Mouse (Mus musculus) ES-Bruce4 (cell line): Measurements from ENCODE around the gene Wdsub1. TPM values are rescaled to one million over a fixed set of nuclear protein-coding genes. Genes with fewer than 3 reads are reported as not detected.

Experiments used
- H3K27ac ChIP-seq: 2 replicates; pipeline ENCODE4 v1.5.1; 2012; ENCODE audit warnings: low read length, inconsistent platforms; ENCODE audit not compliant: insufficient read depth
- H3K27me3 ChIP-seq: 2 replicates; pipeline ENCODE4 v1.6.1; 2012; ENCODE audit warnings: mild to moderate bottlenecking, low read length, inconsistent platforms; ENCODE audit not compliant: control insufficient read depth, poor library complexity, insufficient read depth, severe bottlenecking
- H3K36me3 ChIP-seq: 2 replicates; pipeline ENCODE4 v1.6.1; 2012; ENCODE audit warnings: inconsistent platforms, mild to moderate bottlenecking, low read length, moderate library complexity; ENCODE audit not compliant: control insufficient read depth, poor library complexity, insufficient read depth, severe bottlenecking
- H3K4me1 ChIP-seq: one replicate; pipeline ENCODE4 v1.8.1; 2011; ENCODE audit warnings: low read length; ENCODE audit not compliant: control insufficient read depth, insufficient read depth
- H3K4me3 ChIP-seq: 2 replicates; pipeline ENCODE4 v1.5.1; 2011; ENCODE audit warnings: low read depth, mild to moderate bottlenecking, low read length
- H3K9ac ChIP-seq: 2 replicates; pipeline ENCODE4 v1.6.1; 2012; ENCODE audit warnings: low read depth, mild to moderate bottlenecking, inconsistent platforms; ENCODE audit not compliant: poor library complexity, severe bottlenecking
- H3K9me3 ChIP-seq: replicated peaks from 2 replicates; pipeline ENCODE4 v1.6.1; 2012; ENCODE audit warnings: mild to moderate bottlenecking, low read length, inconsistent platforms; ENCODE audit not compliant: control insufficient read depth, poor library complexity, insufficient read depth, severe bottlenecking
- CTCF ChIP-seq: IDR thresholded peaks from one replicate; pipeline ENCODE4 v1.8.1; 2011; ENCODE audit warnings: low read depth, low read length
- EP300 ChIP-seq: IDR thresholded peaks from 2 replicates; pipeline ENCODE4 v1.6.1; 2011; ENCODE audit warnings: low read depth, low read length; ENCODE audit not compliant: insufficient read depth
- POLR2A ChIP-seq: IDR thresholded peaks from one replicate; pipeline ENCODE4 v1.8.1; 2011; ENCODE audit warnings: low read length; ENCODE audit not compliant: insufficient read depth
- polyA plus RNA-seq: library from polyadenylated mRNA; stranded (reverse); fragments of >200 nt; gene quantifications from 2 replicates; pipeline ENCODE4 v1.2.4, GENCODE M21; 2011; ENCODE audit warnings: low read depth; ENCODE audit not compliant: missing spikeins, insufficient read depth, insufficient read length

Gene Wdsub1
- polyA plus RNA-seq, 1 experiment, result 23.5 TPM

DNA sequence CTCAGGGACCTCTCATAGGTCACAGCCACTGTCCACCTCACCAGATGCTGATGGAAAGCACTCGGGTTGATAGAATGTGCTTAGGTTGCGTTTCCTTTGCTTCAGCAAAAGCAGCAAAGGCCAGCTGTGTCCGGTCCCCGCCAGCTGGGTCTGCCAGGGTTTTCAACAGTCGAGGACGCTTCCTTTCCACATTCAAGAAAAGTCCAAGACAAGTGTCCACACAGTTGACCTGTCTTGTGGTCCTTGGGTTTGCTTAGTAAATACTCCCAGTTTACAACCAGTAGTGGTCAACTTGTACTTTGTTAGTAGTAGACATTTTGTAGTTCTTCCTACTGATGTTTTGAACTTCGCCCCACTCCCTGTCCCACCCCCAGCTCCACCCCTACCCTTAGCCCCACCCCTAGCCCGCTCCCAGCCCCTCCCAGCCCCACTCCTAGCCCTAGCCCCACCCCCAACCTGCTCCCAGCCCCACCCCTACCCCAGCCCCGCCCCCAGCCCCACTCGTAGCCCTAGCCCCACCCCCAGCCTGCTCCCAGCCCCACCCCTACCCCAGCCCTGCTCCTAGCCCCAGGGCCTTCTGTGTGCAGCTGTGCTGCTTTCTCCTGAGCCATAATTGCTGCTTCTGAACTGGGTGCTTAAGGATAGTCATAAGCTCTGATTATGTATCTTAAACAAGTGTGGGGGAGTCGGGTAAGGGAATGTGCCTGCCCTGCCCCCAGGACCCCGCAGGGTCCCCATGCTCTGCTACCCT is 41.0 kb downstream of the Wdsub1 start:
- TF ChIP-seq CTCF, result no peak
- TF ChIP-seq POLR2A, result no peak
- no peak for TF ChIP-seq EP300
- Histone ChIP-seq H3K27ac (no peak overlapping the region), H3K36me3 (peaks cover 29% of the 10 kb centered on the region), H3K4me3 (peak overlapping the region; percentile 12; the same call in 1 of the 2 replicates), H3K4me1 (peaks cover 3% of the 10 kb centered on the region), H3K27me3 (no peaks in the 10 kb centered on the region), H3K9ac (no peak overlapping the region), H3K9me3 (peaks cover 7% of the 10 kb centered on the region; the same call in 1 of the 2 replicates)

DNA sequence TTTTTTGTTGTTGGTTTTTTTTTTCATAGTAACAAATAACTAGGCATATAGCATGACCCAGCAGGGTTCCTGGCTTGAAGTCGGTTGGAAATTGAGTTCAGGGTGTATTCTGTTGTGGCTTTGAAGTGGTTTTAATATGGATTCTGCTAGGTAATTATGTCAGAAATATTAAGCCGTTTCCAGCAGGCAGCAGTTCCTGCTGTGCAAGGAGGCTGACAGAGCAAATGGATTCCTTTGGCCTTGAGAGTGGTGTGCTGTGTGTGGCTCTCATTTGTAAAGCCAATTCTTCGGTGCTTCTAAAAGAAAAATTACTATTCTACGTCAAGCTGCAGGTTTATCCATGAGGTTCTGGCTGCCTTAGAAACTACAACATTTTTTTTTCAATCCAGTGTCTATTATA is 42.2 kb downstream of the Wdsub1 start:
- no peak overlapping the region for H3K27ac ChIP-seq
- TF ChIP-seq POLR2A, result no peak
- no peak for TF ChIP-seq EP300
- TF ChIP-seq CTCF, result no peak
- H3K9me3 ChIP-seq, result peaks cover 7% of the 10 kb centered on the region; the same call in 1 of the 2 replicates
- H3K36me3 ChIP-seq, result peaks cover 33% of the 10 kb centered on the region
- H3K4me1 ChIP-seq, result peaks cover 3% of the 10 kb centered on the region
- no peaks in the 10 kb centered on the region for H3K27me3 ChIP-seq
- H3K4me3 ChIP-seq, result no peak overlapping the region
- H3K9ac ChIP-seq, result no peak overlapping the region

DNA sequence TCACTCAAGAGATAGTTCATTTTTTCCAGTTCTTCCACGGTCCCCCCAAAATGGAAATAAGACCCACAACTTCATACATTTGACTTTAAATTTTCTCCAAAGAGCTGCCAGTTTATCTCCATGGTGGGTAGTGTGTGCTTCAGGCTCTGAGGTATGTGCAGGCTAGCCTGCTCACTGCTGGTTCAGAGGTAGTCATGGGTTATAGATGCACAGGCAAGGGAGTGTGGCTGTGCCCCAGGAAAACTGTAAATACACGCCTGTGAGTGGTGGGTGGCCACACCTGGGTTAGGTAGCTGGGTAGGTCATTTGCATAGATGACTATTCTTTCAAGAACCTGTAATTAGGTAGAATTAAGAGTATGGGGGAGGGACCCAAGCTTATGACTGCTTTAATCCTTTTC is 42.6 kb downstream of the Wdsub1 start:
- Histone ChIP-seq H3K9me3 (peaks cover 5% of the 10 kb centered on the region; the same call in 1 of the 2 replicates), H3K4me1 (peaks cover 3% of the 10 kb centered on the region), H3K36me3 (peaks cover 33% of the 10 kb centered on the region), H3K27me3 (no peaks in the 10 kb centered on the region), H3K9ac (no peak overlapping the region), H3K4me3 (no peak overlapping the region), H3K27ac (no peak overlapping the region)
- TF ChIP-seq EP300 (no peak), CTCF (no peak), POLR2A (no peak)

DNA sequence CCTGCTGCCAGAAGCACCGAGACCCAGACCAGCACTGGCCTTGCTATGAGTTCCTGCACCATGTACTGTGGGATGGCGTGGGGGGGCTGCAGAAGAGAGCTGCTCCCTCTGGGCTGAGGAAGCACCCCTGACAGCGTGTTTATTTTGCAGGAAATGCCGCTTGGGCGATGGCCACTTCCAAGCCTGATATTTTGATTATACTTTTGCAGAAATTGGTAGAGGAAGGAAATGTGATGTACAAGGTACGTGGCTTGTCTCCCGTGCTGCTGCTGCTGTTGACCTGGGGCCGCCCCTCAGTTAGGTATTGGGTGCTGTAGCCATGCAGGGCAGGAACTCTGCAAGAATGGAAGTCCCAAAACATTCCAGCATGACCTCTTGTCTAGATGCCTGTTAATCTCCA is 43.6 kb downstream of the Wdsub1 start:
- Histone ChIP-seq H3K36me3 (peaks cover 31% of the 10 kb centered on the region), H3K4me3 (no peak overlapping the region)

DNA sequence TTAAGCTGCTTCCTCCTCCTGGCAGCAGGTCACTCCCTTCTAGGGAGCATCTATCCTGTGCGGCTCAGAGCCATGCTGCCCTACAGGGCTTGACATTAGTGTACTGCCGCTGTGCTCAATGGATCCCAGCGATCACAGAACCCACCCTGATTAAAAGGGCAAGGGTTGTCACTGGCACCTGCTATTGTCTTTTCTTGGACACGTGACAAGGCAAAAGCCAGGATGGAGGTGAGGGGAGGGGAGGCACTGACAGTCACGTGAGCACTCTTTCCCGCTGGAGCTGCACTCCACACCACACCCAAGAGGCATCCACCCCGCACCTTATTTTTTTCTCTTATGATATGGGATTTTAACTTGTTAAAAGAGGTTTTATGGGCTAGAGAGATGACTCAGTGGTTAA is 50.6 kb downstream of the Wdsub1 start:
- H3K9me3 ChIP-seq, result no peaks in the 10 kb centered on the region
- no peaks in the 10 kb centered on the region for H3K4me1 ChIP-seq
- no peak for TF ChIP-seq CTCF
- TF ChIP-seq EP300, result no peak
- no peak for TF ChIP-seq POLR2A
- no peak overlapping the region for H3K4me3 ChIP-seq
- no peak overlapping the region for H3K27ac ChIP-seq
- 0 out of 2 replicates have a peak, but pooled peaks cover 5% of the 10 kb centered on the region for H3K36me3 ChIP-seq
- H3K27me3 ChIP-seq, result no peaks in the 10 kb centered on the region
- no peak overlapping the region for H3K9ac ChIP-seq

More for the DNA sequence above, 43.6 kb downstream of the Wdsub1 start:
- H3K4me1 ChIP-seq, result peaks cover 3% of the 10 kb centered on the region
- no peak overlapping the region for H3K27ac ChIP-seq
- H3K27me3 ChIP-seq, result no peaks in the 10 kb centered on the region
- no peak overlapping the region for H3K9ac ChIP-seq
- no peaks in the 10 kb centered on the region for H3K9me3 ChIP-seq
- no peak for TF ChIP-seq POLR2A
- no peak for TF ChIP-seq EP300
- TF ChIP-seq CTCF, result no peak

DNA sequence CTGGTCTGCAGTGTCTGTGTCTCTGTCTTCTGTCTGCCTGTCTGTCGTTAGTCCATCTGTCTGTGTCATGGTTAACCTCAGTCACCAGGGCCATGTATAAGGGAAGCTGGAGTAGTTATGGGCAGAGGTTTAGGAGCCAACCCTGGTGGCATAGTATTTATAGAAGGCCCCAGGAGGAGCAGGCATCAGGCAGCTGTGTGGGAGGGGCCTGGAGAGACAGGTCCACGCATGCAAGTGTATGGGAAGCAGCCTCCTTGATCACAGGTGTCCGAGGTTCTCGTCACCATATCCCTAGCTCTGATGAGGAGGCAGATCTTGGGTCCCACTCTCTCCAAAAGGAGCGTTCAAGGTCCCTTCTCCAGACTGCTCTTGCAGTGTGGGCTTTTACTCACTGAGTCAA is 51.5 kb downstream of the Wdsub1 start:
- Histone ChIP-seq H3K4me3 (no peak overlapping the region), H3K9ac (no peak overlapping the region), H3K27ac (no peak overlapping the region), H3K27me3 (no peaks in the 10 kb centered on the region), H3K4me1 (no peaks in the 10 kb centered on the region), H3K9me3 (no peaks in the 10 kb centered on the region), H3K36me3 (no peaks in the 10 kb centered on the region)
- no peak for TF ChIP-seq POLR2A
- no peak for TF ChIP-seq CTCF
- TF ChIP-seq EP300, result no peak
